Mouse (Mus musculus): Measurements from ENCODE around the gene Tmem214. TPM values are rescaled to one million over a fixed set of nuclear protein-coding genes. Genes with fewer than 3 reads are reported as not detected.

Gene Tmem214
- polyA plus RNA-seq, 1 experiment from 2014 or later, result 63.3 TPM

Other genes with a start within 250 kb of the Tmem214 start
- 26.7 and 30.3 TPM in 2 replicates for gene Slc35f6, start 220.1 kb upstream of the Tmem214 start, polyA plus RNA-seq (2016; fragmentation: Nextera tagmentation; extraction: Ambion mirVana)
- 413 and 444 TPM in 2 replicates for gene Cenpa, start 201.2 kb upstream of the Tmem214 start, polyA plus RNA-seq (2016; fragmentation: Nextera tagmentation; extraction: Ambion mirVana)
- gene Dpysl5, start 156.4 kb upstream of the Tmem214 start, polyA plus RNA-seq (2016; fragmentation: Nextera tagmentation; extraction: Ambion mirVana), result 90.7 and 126 TPM in 2 replicates
- 22.9 and 38.2 TPM in 2 replicates for gene Mapre3, start 53.4 kb upstream of the Tmem214 start, polyA plus RNA-seq (2016; fragmentation: Nextera tagmentation; extraction: Ambion mirVana)
- 17.4 and 20.1 TPM in 2 replicates for gene Agbl5, start 20.7 kb downstream of the Tmem214 start, polyA plus RNA-seq (2016; fragmentation: Nextera tagmentation; extraction: Ambion mirVana)
- 380 and 415 TPM in 2 replicates for gene Ost4, start 39.8 kb downstream of the Tmem214 start, polyA plus RNA-seq (2016; fragmentation: Nextera tagmentation; extraction: Ambion mirVana)
- 61.8 and 67.4 TPM in 2 replicates for gene Emilin1, start 45.4 kb downstream of the Tmem214 start, polyA plus RNA-seq (2016; fragmentation: Nextera tagmentation; extraction: Ambion mirVana)
- 7.5 and 9.7 TPM in 2 replicates for gene Khk, start 53.4 kb downstream of the Tmem214 start, polyA plus RNA-seq (2016; fragmentation: Nextera tagmentation; extraction: Ambion mirVana)
- gene Cgref1, start 77.6 kb downstream of the Tmem214 start, polyA plus RNA-seq (2016; fragmentation: Nextera tagmentation; extraction: Ambion mirVana), result 4.9 and 5.8 TPM in 2 replicates
- 138 and 149 TPM in 2 replicates for gene Preb, start 92.3 kb downstream of the Tmem214 start, polyA plus RNA-seq (2016; fragmentation: Nextera tagmentation; extraction: Ambion mirVana)
- 0.02 TPM in 1 of 2 replicates, not detected in the other for gene Tcf23, start 100.7 kb downstream of the Tmem214 start, polyA plus RNA-seq (2016; fragmentation: Nextera tagmentation; extraction: Ambion mirVana)
- gene Atraid, start 180.3 kb downstream of the Tmem214 start, polyA plus RNA-seq (2016; fragmentation: Nextera tagmentation; extraction: Ambion mirVana), result 80.5 and 99.6 TPM in 2 replicates
- 10.6 and 11.4 TPM in 2 replicates for gene Slc5a6, start 180.9 kb downstream of the Tmem214 start, polyA plus RNA-seq (2016; fragmentation: Nextera tagmentation; extraction: Ambion mirVana)
- 52.4 and 53.3 TPM in 2 replicates for gene Cad, start 186.8 kb downstream of the Tmem214 start, polyA plus RNA-seq (2016; fragmentation: Nextera tagmentation; extraction: Ambion mirVana)
- gene Dnajc5g, start 238.3 kb downstream of the Tmem214 start, polyA plus RNA-seq (2016; fragmentation: Nextera tagmentation; extraction: Ambion mirVana), result not detected in 2 replicates
- 1.5 and 7.1 TPM in 2 replicates for gene Slc30a3, start 240.2 kb downstream of the Tmem214 start, polyA plus RNA-seq (2016; fragmentation: Nextera tagmentation; extraction: Ambion mirVana)
- gene Trim54, start 248.7 kb downstream of the Tmem214 start, polyA plus RNA-seq (2016; fragmentation: Nextera tagmentation; extraction: Ambion mirVana), result not detected in 2 replicates